In the genomic region with DNA sequence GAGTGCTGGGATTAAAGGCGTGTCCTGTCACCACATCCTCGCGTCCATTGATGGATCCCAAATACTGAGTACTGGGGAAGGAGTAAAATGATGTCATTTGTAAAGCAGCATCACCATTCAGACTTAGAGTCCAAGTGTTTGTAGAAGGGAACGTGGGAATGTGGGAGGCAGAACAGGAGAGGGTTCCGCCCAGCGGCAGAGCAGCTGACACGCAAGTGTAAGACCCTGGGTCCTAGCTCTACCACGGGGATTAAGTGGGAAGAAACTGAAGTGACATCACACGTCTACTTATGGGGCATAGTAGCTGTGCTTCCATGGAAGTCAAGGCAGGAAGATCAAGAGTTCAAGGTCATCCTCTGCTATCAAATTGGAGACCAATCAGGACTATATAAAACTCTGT, we compare ENCODE assay signal across 29 mouse cellular contexts.
"Had no signal": no experiment of that assay in that cellular context is flagged by ENCODE, and none has a peak within 500 bp of the region (broad histone marks: within the 10 kb centered on the region; RNA-seq: fewer than 3 reads in every experiment).

No protein-coding gene starts in this region.

- H3K4me3 ChIP-seq: gastrocnemius, adult 2 months; heart, embryonic 10.5 days; heart, embryonic 13.5 days; heart, embryonic 15.5 days; hindbrain, embryonic 10.5 days; hindbrain, embryonic 12.5 days; intestine, embryonic 15.5 days; left cerebral cortex, adult 2 months; limb, embryonic 10.5 days; limb, embryonic 12.5 days; liver, embryonic 13.5 days; liver, embryonic 15.5 days had no signal

- H3K4me2 ChIP-seq: heart, embryonic 13.5 days; heart, embryonic 15.5 days; hindbrain, embryonic 12.5 days; hindbrain, embryonic 14.5 days; intestine, embryonic 15.5 days; limb, embryonic 12.5 days; liver, embryonic 11.5 days; liver, embryonic 13.5 days; liver, embryonic 15.5 days had no signal

- H3K9ac ChIP-seq: heart, embryonic 13.5 days; heart, embryonic 15.5 days; hindbrain, embryonic 12.5 days; hindbrain, embryonic 14.5 days; intestine, embryonic 15.5 days; limb, embryonic 12.5 days; liver, embryonic 13.5 days; liver, embryonic 15.5 days; liver, postnatal 0 days had no signal

- H3K27ac ChIP-seq: heart, embryonic 10.5 days; heart, embryonic 13.5 days; heart, embryonic 15.5 days; hindbrain, embryonic 10.5 days; hindbrain, embryonic 12.5 days; hindbrain, embryonic 14.5 days; intestine, embryonic 15.5 days; left cerebral cortex, adult 2 months; limb, embryonic 10.5 days; limb, embryonic 12.5 days; liver, embryonic 15.5 days had no signal

- H3K27me3 ChIP-seq: heart, embryonic 13.5 days; heart, embryonic 15.5 days; hindbrain, embryonic 12.5 days; intestine, embryonic 15.5 days; limb, embryonic 12.5 days; liver, embryonic 13.5 days; liver, embryonic 15.5 days had no signal

- H3K36me3 ChIP-seq: heart, embryonic 10.5 days; heart, embryonic 13.5 days; heart, embryonic 15.5 days; hindbrain, embryonic 10.5 days; hindbrain, embryonic 12.5 days; intestine, embryonic 15.5 days; limb, embryonic 10.5 days; limb, embryonic 12.5 days; liver, embryonic 13.5 days; liver, embryonic 15.5 days had no signal

- ATAC-seq: hindbrain, embryonic 16.5 days; inflammation-experienced regulatory T-cells, adult 6 months; intestine, embryonic 15.5 days; intestine, postnatal 0 days; liver, postnatal 0 days had no signal

- H3K9me3 ChIP-seq: heart, embryonic 10.5 days; heart, embryonic 13.5 days; heart, embryonic 15.5 days; hindbrain, embryonic 10.5 days; hindbrain, embryonic 12.5 days; intestine, embryonic 15.5 days; limb, embryonic 10.5 days; limb, embryonic 12.5 days; liver, embryonic 13.5 days; liver, embryonic 15.5 days had no signal

- DNase-seq: gastrocnemius, adult 2 months; gastrocnemius, postnatal 10 days; gastrocnemius, postnatal 25 days; heart, adult 18-20 months; heart, postnatal 14 days; heart, postnatal 4 days; kidney, adult 18-20 months; kidney, adult 8-10 months; kidney, postnatal 10 days; kidney, postnatal 25 days; kidney, postnatal 4 days; liver; liver, embryonic 13.5 days; liver, postnatal 0 days had no signal
